Mouse (Mus musculus): ENCODE results near the gene Hrasls. TPM values are rescaled to one million over a fixed set of nuclear protein-coding genes. Genes with fewer than 3 reads are reported as not detected.

The Hrasls gene
- total and polyA plus RNA-seq, 3 experiments = not detected

- Histone ChIP-seq H3K9me3 (replicated peaks; ENCODE audit: low read length) (peaks cover 83% of the 10 kb centered on the region), H3K79me2 (replicated peaks; ENCODE audit: control insufficient read depth, extremely low read depth, insufficient read depth, poor library complexity, severe bottlenecking) (no peaks in the 10 kb centered on the region), H3K9ac (ENCODE audit: insufficient read depth, low read depth) (no peak overlapping the region), H3K4me3 (replicated peaks in 1 of 3; ENCODE audit: low read depth in 2 of 3, low read length in 2 of 3, poor library complexity in 1 of 3) (no peak overlapping the region), H3K4me1 (ENCODE audit: control insufficient read depth in 1 of 2, insufficient read depth in 2 of 2) (no peaks in the 10 kb centered on the region), H3K27ac (ENCODE audit: insufficient read depth, low read depth) (no peak overlapping the region), H3K36me3 (replicated peaks in 1 of 2; ENCODE audit: control insufficient read depth in 1 of 2, insufficient read depth in 1 of 2, low read length in 1 of 2) (no peaks in the 10 kb centered on the region), H3K27me3 (replicated peaks) (no peaks in the 10 kb centered on the region), H3K4me2 (ENCODE audit: insufficient read depth, low read depth, poor library complexity, severe bottlenecking) (no peak overlapping the region)
- in situ Hi-C loops (cut with MboI; ENCODE audit: low pct_ligation_motif_present, low pct_unique_long_range_greater_than_20kb, low sequenced_read_pairs) (no loop called here), dilution Hi-C loops (cut with MboI; ENCODE audit: extremely low pct_ligation_motif_present, extremely low pct_unique_long_range_greater_than_20kb, low sequenced_read_pairs) (no loop called here)
- no peak for TF ChIP-seq USF1 (IDR thresholded peaks at IDR 0.05; ENCODE audit: low read depth, low read length)
- TF ChIP-seq JUN (IDR thresholded peaks at IDR 0.05; ENCODE audit: insufficient read depth, low read depth, low read length) = no peak
- no peak for TF ChIP-seq CHD2 (IDR thresholded peaks at IDR 0.05; ENCODE audit: low read length)
- TF ChIP-seq USF2 (conservative IDR thresholded peaks at IDR 0.05; ENCODE audit: low read depth, low read length) = no peak
- no peak for TF ChIP-seq MAX (IDR thresholded peaks at IDR 0.05; ENCODE audit: low read length)
- no peak for TF ChIP-seq MEF2A (IDR thresholded peaks at IDR 0.05; ENCODE audit: borderline replicate concordance, low read depth, low read length)
- TF ChIP-seq HCFC1 (IDR thresholded peaks at IDR 0.05; ENCODE audit: low read depth, low read length) = no peak
- no peak for TF ChIP-seq ELF1 (IDR thresholded peaks at IDR 0.05; ENCODE audit: low read depth, low read length)
- TF ChIP-seq SMC3 (IDR thresholded peaks at IDR 0.05; ENCODE audit: low read depth, low read length) = no peak
- TF ChIP-seq E2F4 (IDR thresholded peaks at IDR 0.05; ENCODE audit: insufficient replicate concordance, low read depth, low read length) = no peak
- TF ChIP-seq JUND (conservative IDR thresholded peaks at IDR 0.05; ENCODE audit: low read depth, low read length) = no peak
- no peak for TF ChIP-seq KAT2A (IDR thresholded peaks at IDR 0.05; ENCODE audit: insufficient replicate concordance, low read length)
- no peak for TF ChIP-seq UBTF (IDR thresholded peaks at IDR 0.05; ENCODE audit: low read depth, low read length)
- no peak for TF ChIP-seq IRF4 (IDR thresholded peaks at IDR 0.05; ENCODE audit: low read depth, low read length)
- DNase-seq (ENCODE audit: extremely low read depth) = no peak
Measured at GRCm38 (mm10) chr16:29198461-29198860, 11.0 kb upstream of the Hrasls start.

GRCm38 (mm10) chr16:29201146-29201545 is 8.3 kb upstream of the Hrasls start:
- Histone ChIP-seq H3K27ac (ENCODE audit: insufficient read depth, low read depth) (no peak overlapping the region), H3K79me2 (replicated peaks; ENCODE audit: control insufficient read depth, extremely low read depth, insufficient read depth, poor library complexity, severe bottlenecking) (no peaks in the 10 kb centered on the region), H3K9me3 (replicated peaks; ENCODE audit: low read length) (peaks cover 79% of the 10 kb centered on the region), H3K4me1 (ENCODE audit: control insufficient read depth in 1 of 2, insufficient read depth in 2 of 2) (no peaks in the 10 kb centered on the region), H3K9ac (ENCODE audit: insufficient read depth, low read depth) (no peak overlapping the region), H3K27me3 (replicated peaks) (no peaks in the 10 kb centered on the region), H3K36me3 (replicated peaks in 1 of 2; ENCODE audit: control insufficient read depth in 1 of 2, insufficient read depth in 1 of 2, low read length in 1 of 2) (no peaks in the 10 kb centered on the region), H3K4me2 (ENCODE audit: insufficient read depth, low read depth, poor library complexity, severe bottlenecking) (no peak overlapping the region), H3K4me3 (replicated peaks in 1 of 3; ENCODE audit: low read depth in 2 of 3, low read length in 2 of 3, poor library complexity in 1 of 3) (no peak overlapping the region)
- in situ Hi-C loops (cut with MboI; ENCODE audit: low pct_ligation_motif_present, low pct_unique_long_range_greater_than_20kb, low sequenced_read_pairs) (no loop called here), dilution Hi-C loops (cut with MboI; ENCODE audit: extremely low pct_ligation_motif_present, extremely low pct_unique_long_range_greater_than_20kb, low sequenced_read_pairs) (no loop called here)
- TF ChIP-seq MYC (IDR thresholded peaks at IDR 0.05; ENCODE audit: low read depth, low read length) (no peak), ETS1 (conservative IDR thresholded peaks at IDR 0.05; ENCODE audit: low read depth, low read length) (no peak), MXI1 (IDR thresholded peaks at IDR 0.05; ENCODE audit: low read depth, low read length) (no peak), GABPA (IDR thresholded peaks at IDR 0.05; ENCODE audit: insufficient replicate concordance, low read depth, low read length) (no peak), USF1 (IDR thresholded peaks at IDR 0.05; ENCODE audit: low read depth, low read length) (no peak), MEF2A (IDR thresholded peaks at IDR 0.05; ENCODE audit: borderline replicate concordance, low read depth, low read length) (no peak), SIN3A (IDR thresholded peaks at IDR 0.05; ENCODE audit: low read length) (no peak)
- no peak for DNase-seq (ENCODE audit: extremely low read depth)
